8 mouse cellular contexts compared by ENCODE assay signal in the genomic region with DNA sequence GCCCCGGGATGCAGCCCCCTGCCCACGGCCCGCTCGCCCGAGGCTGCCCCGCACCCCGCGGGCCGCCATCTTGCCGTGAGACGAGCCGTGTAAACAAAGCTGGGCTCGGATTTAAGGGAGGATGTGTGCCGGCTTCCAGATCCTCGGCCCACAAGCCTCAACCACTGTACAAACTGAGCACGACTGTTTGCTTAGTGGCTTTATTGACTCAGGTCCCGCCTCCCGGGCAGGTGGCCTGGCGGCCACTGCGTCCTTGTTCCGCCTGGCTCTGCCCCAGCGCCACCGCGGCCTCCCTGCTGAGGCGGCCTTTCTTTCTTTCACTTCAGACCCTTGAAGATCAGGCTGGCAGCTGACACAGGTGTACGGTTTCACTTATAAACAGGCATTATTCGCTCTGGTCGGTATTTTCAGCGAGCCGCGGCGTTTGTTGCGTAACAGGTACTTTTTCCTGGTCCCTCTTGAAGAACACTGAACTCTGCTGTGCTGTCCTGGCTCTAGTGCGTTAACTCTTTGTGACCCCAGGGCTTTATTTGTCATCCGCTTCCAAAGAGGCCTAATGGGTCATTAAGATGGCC.
A peak's percentile ranks its signal among the peaks of the same experiment; 100 is the strongest.
DNase-seq lines count a peak whose midpoint lies in the region; ATAC-seq lines count a peak whose summit lies in the region.

No protein-coding gene starts in this region.

- H3K4me1 ChIP-seq in hindbrain, embryonic 14.5 days (replicated peaks; ENCODE audit: control insufficient read depth, insufficient read depth, low read length) = peaks cover 17% of the 10 kb centered on the region

- ATAC-seq in hindbrain, embryonic 14.5 days (ENCODE audit: low FRiP score) = peak; percentile 72

- peak; percentile 58 for DNase-seq in R1 (ENCODE audit: low read depth, low spot score)
- peak; percentile 81 to 84 for DNase-seq in cerebellum, postnatal 14 days
- DNase-seq in gastrocnemius, adult 18-20 months (ENCODE audit: low spot score) = peak; percentile 24
- DNase-seq in hindbrain, embryonic 14.5 days (ENCODE audit: low spot score) = peak; percentile 66
- peak; percentile 55 to 63 for DNase-seq in layer of hippocampus, postnatal 36 days
- peak; percentile 82 to 89 for DNase-seq in lung, postnatal 4 days
- DNase-seq in retina, postnatal 1 day = peak; percentile 73
- peak; percentile 75 for DNase-seq in thymus, postnatal 4 days

- H3K27ac ChIP-seq in hindbrain, embryonic 14.5 days = peak overlapping the region; percentile 90

- peak overlapping the region; percentile 48 for H3K4me3 ChIP-seq in hindbrain, embryonic 14.5 days (replicated peaks; ENCODE audit: low read length)

- no peaks in the 10 kb centered on the region for H3K36me3 ChIP-seq in hindbrain, embryonic 14.5 days (replicated peaks; ENCODE audit: control insufficient read depth, insufficient read depth)

- H3K9ac ChIP-seq in hindbrain, embryonic 14.5 days = peak overlapping the region; percentile 83

- WGBS in hindbrain, embryonic 14.5 days = under 1% methylated on average over 35 of the region's 35 CpGs

- H3K27me3 ChIP-seq in hindbrain, embryonic 14.5 days (ENCODE audit: control insufficient read depth, insufficient read depth, low read length) = no peaks in the 10 kb centered on the region

- no peaks in the 10 kb centered on the region for H3K9me3 ChIP-seq in hindbrain, embryonic 14.5 days (ENCODE audit: control insufficient read depth, low read length)

- peak overlapping the region; percentile 88 for H3K4me2 ChIP-seq in hindbrain, embryonic 14.5 days (replicated peaks)

Comparison
In these comparisons a context has a peak if more than half of its experiments do, and no peak if none do; other contexts are left out.
1. Peak in every context shown above with its lines: DNase-seq, ATAC-seq, H3K4me3 ChIP-seq and H3K27ac ChIP-seq.
2. DNase-seq: peak in every context shown above with its lines; median percentile 86 in lung, postnatal 4 days; 82 in cerebellum, postnatal 14 days; 75 in thymus, postnatal 4 days; 73 in retina, postnatal 1 day; 66 in hindbrain, embryonic 14.5 days; 59 in layer of hippocampus, postnatal 36 days; 58 in R1; 24 in gastrocnemius, adult 18-20 months.